Mouse (Mus musculus) liver, postnatal 0 days (tissue): ENCODE results near the gene Hba-a1.
A peak's percentile ranks its signal among the peaks of the same experiment; 100 is the strongest.
"Not testable (repeated sequence)": the region's sequence is repeated elsewhere in the genome, so short reads cannot be mapped to it uniquely, and the experiment has no call there.

Experiments used
- CTCF ChIP-seq: sonication (generic); IDR thresholded peaks from 2 replicates; pipeline ENCODE4 v1.5.1; 2016; ENCODE audit warnings: antibody characterized with exemption, low read depth
- EP300 ChIP-seq: IDR thresholded peaks from 2 replicates; pipeline ENCODE4 v1.6.1; 2016; ENCODE audit warnings: antibody characterized with exemption, low read depth, mild to moderate bottlenecking

DNA sequence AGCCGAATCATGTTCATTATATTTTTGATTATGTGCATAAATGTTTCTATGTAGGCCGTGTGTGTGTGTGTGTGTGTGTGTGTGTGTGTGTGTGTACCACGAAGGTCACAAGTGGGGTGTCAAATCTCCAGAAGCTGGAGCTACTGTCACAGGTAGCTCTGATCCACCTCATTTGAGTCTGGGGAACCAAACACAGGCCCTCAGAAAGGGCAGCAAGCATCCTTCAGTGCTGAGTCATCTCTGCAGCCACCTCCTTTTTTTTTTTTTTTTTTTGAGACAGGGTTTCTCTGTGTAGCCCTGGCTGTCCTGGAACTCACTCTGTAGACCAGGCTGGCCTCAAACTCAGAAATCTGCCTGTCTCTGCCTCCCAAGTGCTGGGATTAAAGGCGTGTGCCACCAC, 9.5 kb downstream of the Hba-a1 start:
- TF ChIP-seq CTCF, result not testable (repeated sequence)
- 0 out of 2 replicates have a peak, but pooled peaks have one; percentile 35 for TF ChIP-seq EP300
